In genomic region chr16:33382341-33382740, GRCm38 (mm10) we compare ENCODE assay signal across 8 mouse cellular contexts. TPM values are rescaled to one million over a fixed set of nuclear protein-coding genes. Genes with fewer than 3 reads are reported as not detected.
DNase-seq lines count a peak whose midpoint lies in the region; ATAC-seq and TF ChIP-seq lines count a peak whose summit lies in the region.

No protein-coding gene starts in this region.

- peak overlapping the region; percentile 80 for H3K4me2 ChIP-seq in heart, embryonic 15.5 days
- H3K4me2 ChIP-seq in hindbrain, embryonic 13.5 days: peak overlapping the region; percentile 86
- H3K4me2 ChIP-seq in midbrain, embryonic 14.5 days (ENCODE audit: low read length): peak overlapping the region; percentile 97

- 26% methylated on average over 4 of the region's 4 CpGs for WGBS in heart, embryonic 15.5 days
- 45% methylated on average over 4 of the region's 4 CpGs for WGBS in hindbrain, embryonic 13.5 days
- 38% methylated on average over 4 of the region's 4 CpGs for WGBS in midbrain, embryonic 14.5 days

- peak overlapping the region; percentile 94 for H3K27ac ChIP-seq in heart, embryonic 15.5 days
- no peak overlapping the region for H3K27ac ChIP-seq in ES-E14 (ENCODE audit: insufficient read depth, low read depth, low read length, poor library complexity, severe bottlenecking)
- peak overlapping the region; percentile 96 for H3K27ac ChIP-seq in hindbrain, embryonic 13.5 days
- H3K27ac ChIP-seq in midbrain, embryonic 14.5 days (replicated peaks; ENCODE audit: low read depth, low read length): peak overlapping the region; percentile 96

- peak overlapping the region; percentile 95 for H3K4me3 ChIP-seq in heart, embryonic 15.5 days
- H3K4me3 ChIP-seq in ES-E14 (ENCODE audit: insufficient read depth in 1 of 2, low read depth in 1 of 2, low read length in 2 of 2, poor library complexity in 1 of 2, severe bottlenecking in 1 of 2): peak overlapping the region; percentile 91 to 92
- H3K4me3 ChIP-seq in hindbrain, embryonic 13.5 days: peak overlapping the region; percentile 90
- H3K4me3 ChIP-seq in midbrain, embryonic 14.5 days (replicated peaks; ENCODE audit: low read depth, low read length): peak overlapping the region; percentile 86

- no peaks in the 10 kb centered on the region for H3K36me3 ChIP-seq in heart, embryonic 15.5 days
- no peaks in the 10 kb centered on the region for H3K36me3 ChIP-seq in ES-E14 (ENCODE audit: control insufficient read depth, insufficient read depth, low read length, poor library complexity, severe bottlenecking)
- H3K36me3 ChIP-seq in hindbrain, embryonic 13.5 days: no peaks in the 10 kb centered on the region
- no peaks in the 10 kb centered on the region for H3K36me3 ChIP-seq in midbrain, embryonic 14.5 days (ENCODE audit: control insufficient read depth, insufficient read depth, low read length)

- ATAC-seq in heart, embryonic 15.5 days (replicated peaks; ENCODE audit: insufficient number of reproducible peaks, insufficient read depth, low FRiP score, low read depth): no peak
- no peak for ATAC-seq in hindbrain, embryonic 13.5 days (ENCODE audit: low FRiP score)
- ATAC-seq in midbrain, embryonic 14.5 days (ENCODE audit: low FRiP score, low TSS enrichment): no peak
- no peak for ATAC-seq in activated CD4-positive, CD25-positive, alpha-beta regulatory T cell, adult 4 months

- no peaks in the 10 kb centered on the region for H3K27me3 ChIP-seq in heart, embryonic 15.5 days
- H3K27me3 ChIP-seq in hindbrain, embryonic 13.5 days: no peaks in the 10 kb centered on the region
- H3K27me3 ChIP-seq in midbrain, embryonic 14.5 days (ENCODE audit: control insufficient read depth, insufficient read depth, low read length): no peaks in the 10 kb centered on the region

- H3K4me1 ChIP-seq in heart, embryonic 15.5 days (replicated peaks): peaks cover 24% of the 10 kb centered on the region
- peaks cover 4 to 6% of the 10 kb centered on the region in 2 experiments; a peak in 3 of 4 replicates for H3K4me1 ChIP-seq in ES-E14 (ENCODE audit: control insufficient read depth in 2 of 2, insufficient read depth in 2 of 2, low read length in 2 of 2, poor library complexity in 1 of 2)
- peaks cover 32% of the 10 kb centered on the region for H3K4me1 ChIP-seq in hindbrain, embryonic 13.5 days (replicated peaks)
- H3K4me1 ChIP-seq in midbrain, embryonic 14.5 days (ENCODE audit: control insufficient read depth, insufficient read depth, low read length): peaks cover 17% of the 10 kb centered on the region

- H3K9ac ChIP-seq in heart, embryonic 15.5 days: peak overlapping the region; percentile 97
- peak overlapping the region; percentile 90; the same call in 1 of the 2 replicates for H3K9ac ChIP-seq in ES-E14 (ENCODE audit: insufficient read depth, low read depth, low read length, poor library complexity, severe bottlenecking)
- peak overlapping the region; percentile 97 for H3K9ac ChIP-seq in hindbrain, embryonic 13.5 days
- H3K9ac ChIP-seq in midbrain, embryonic 14.5 days (replicated peaks; ENCODE audit: low read length): peak overlapping the region; percentile 94

- in situ Hi-C loops in ES-E14 (cut with MboI; ENCODE audit: low sequenced_read_pairs in 2 of 2, unreplicated experiment in 2 of 2): no loop called here

- no peak for DNase-seq in heart, adult 11 months
- DNase-seq in ES-E14 (ENCODE audit: low read depth, low spot score): no peak
- DNase-seq in midbrain, embryonic 14.5 days: no peak
- DNase-seq in natural killer cell, adult 2 months (ENCODE audit: low spot score in 2 of 2): no peak
- DNase-seq in cerebellum, adult 8-10 months: no peak

- H3K9me3 ChIP-seq in heart, embryonic 15.5 days (replicated peaks): no peaks in the 10 kb centered on the region
- H3K9me3 ChIP-seq in ES-E14 (ENCODE audit: control insufficient read depth, insufficient read depth, low read depth, low read length): no peaks in the 10 kb centered on the region
- no peaks in the 10 kb centered on the region for H3K9me3 ChIP-seq in hindbrain, embryonic 13.5 days
- no peaks in the 10 kb centered on the region for H3K9me3 ChIP-seq in midbrain, embryonic 14.5 days (ENCODE audit: control insufficient read depth, low read length)

TF ChIP-seq in ES-E14, 5 proteins besides CTCF, POLR2A, EP300 and RAD21:
- TF ChIP-seq ZC3H11A (IDR thresholded peaks at IDR 0.05; ENCODE audit: borderline replicate concordance, low read depth, low read length) (no peak), CHD2 (IDR thresholded peaks at IDR 0.05; ENCODE audit: low read depth, low read length) (no peak), ZNF384 (IDR thresholded peaks at IDR 0.05; ENCODE audit: low read depth, low read length) (no peak), HCFC1 (IDR thresholded peaks at IDR 0.05; ENCODE audit: borderline replicate concordance, insufficient read depth, low read length) (no peak), MAFK (IDR thresholded peaks at IDR 0.05; ENCODE audit: insufficient read depth, low read depth, low read length) (no peak)
TF ChIP-seq in ES-E14: peak in this region for 0.

RNA-seq across cellular contexts. Expression of gene Zfp148, which starts 1.7 kb away (rescaled TPM):
- 38.0 and 41.0 TPM in 2 replicates for polyA plus RNA-seq in heart, embryonic 15.5 days (2015; fragmentation: Nextera tagmentation; extraction: Ambion mirVana)
- 14.6 and 19.5 TPM in 2 replicates for total RNA-seq in ES-E14 (2012; rRNA removed)
- polyA plus RNA-seq in hindbrain, embryonic 13.5 days (2015; fragmentation: Nextera tagmentation; extraction: Ambion mirVana): 50.6 and 52.3 TPM in 2 replicates
- 48.3 and 51.1 TPM in 2 replicates for polyA plus RNA-seq in midbrain, embryonic 14.5 days (2014; fragmentation: Nextera tagmentation; extraction: Ambion mirVana)
- 10 to 100 TPM; 45.4 to 46.4 TPM for polyA plus RNA-seq in activated CD4-positive, CD25-positive, alpha-beta regulatory T cell, adult 4 months (2017; shearing (Covaris generic))
